Mouse (Mus musculus) spleen, adult 2 months (tissue): ENCODE data around the gene Olfr1260. TPM values are rescaled to one million over a fixed set of nuclear protein-coding genes. Genes with fewer than 3 reads are reported as not detected.

Experiments
- DNase-seq, 2 experiments: peaks; one replicate each; pipeline versions ENCODE4 v3.0.0 to v3.0.0-alpha.2; 2012 to 2021; ENCODE audit warnings: low spot score in 2 of 2, low read depth in 1 of 2
- H3K27ac ChIP-seq: fragments of 200-500 bp; 2 replicates; pipeline ENCODE4 v1.5.1; 2012; ENCODE audit warnings: low read length, inconsistent platforms; ENCODE audit not compliant: insufficient read depth
- H3K27me3 ChIP-seq: fragments of 200-500 bp; 2 replicates; pipeline ENCODE4 v1.6.1; 2012; ENCODE audit warnings: mild to moderate bottlenecking, moderate library complexity, low read length, inconsistent platforms; ENCODE audit not compliant: control insufficient read depth, insufficient read depth
- H3K36me3 ChIP-seq: fragments of 200-500 bp; 2 replicates; pipeline ENCODE4 v1.6.1; 2012; ENCODE audit warnings: mild to moderate bottlenecking, low read length, inconsistent platforms; ENCODE audit not compliant: control insufficient read depth, insufficient read depth
- H3K4me1 ChIP-seq: fragments of 200-500 bp; 2 replicates; pipeline ENCODE4 v1.6.1; 2011; ENCODE audit warnings: inconsistent platforms; ENCODE audit not compliant: control insufficient read depth, insufficient read depth, insufficient read length
- H3K4me3 ChIP-seq: fragments of 200-500 bp; 2 replicates; pipeline ENCODE4 v1.5.1; 2011; ENCODE audit warnings: mild to moderate bottlenecking, inconsistent platforms; ENCODE audit not compliant: insufficient read depth, insufficient read length; ENCODE audit errors: extremely low read depth
- CTCF ChIP-seq: fragments of 200-500 bp; IDR thresholded peaks from 2 replicates; pipeline ENCODE4 v1.5.1; 2011; ENCODE audit warnings: mild to moderate bottlenecking, inconsistent platforms; ENCODE audit not compliant: insufficient read depth, insufficient read length, insufficient replicate concordance; ENCODE audit errors: extremely low read depth
- POLR2A ChIP-seq: fragments of 200-500 bp; IDR thresholded peaks from 2 replicates; pipeline ENCODE4 v1.6.1; 2011; ENCODE audit warnings: low read depth, low read length, inconsistent platforms
- WGBS: fragments of 180-500 bp; shearing (Covaris S2); methylation state at CpG from one replicate; pipeline ENCODE4 v1.1.7; 2018; 5-methylcytosine and 5-hydroxymethylcytosine counted together
- polyA plus RNA-seq: library from polyadenylated mRNA; depleted of rRNA; stranded (reverse); fragments of >200 nt; gene quantifications from 2 replicates; pipeline ENCODE4 v1.2.3, GENCODE M21; 2012; rRNA removed

The Olfr1260 gene
- polyA plus RNA-seq: not detected in 2 replicates

- H3K27me3 ChIP-seq: no peaks in the 10 kb centered on the region
- TF ChIP-seq CTCF (no peak), POLR2A (no peak)
- H3K27ac ChIP-seq: no peak within 1 kb of the TSS
- WGBS: 66% methylated on average over 2 of the region's 2 CpGs
- no peaks in the 10 kb centered on the region for H3K4me1 ChIP-seq
- H3K36me3 ChIP-seq: no peaks in the 10 kb centered on the region
- no peak within 1 kb of the TSS for H3K4me3 ChIP-seq
- DNase-seq: no peak
These were observed at the start of gene Olfr1260 for GRCm38 (mm10) chr2:89974184-89974583. Olfr1260 (plus strand) TSS chr2:89974340.

GRCm38 (mm10) chr2:89927009-89927408 is 47.1 kb upstream of the Olfr1260 start, which contains the start of gene Olfr1258:
Olfr1258 (plus strand) TSS chr2:89927309.
- Histone ChIP-seq H3K27me3 (no peaks in the 10 kb centered on the region), H3K4me3 (no peak within 1 kb of the TSS), H3K27ac (no peak within 1 kb of the TSS), H3K36me3 (no peaks in the 10 kb centered on the region), H3K4me1 (no peaks in the 10 kb centered on the region)
- no peak for DNase-seq
- TF ChIP-seq CTCF (no peak), POLR2A (no peak)

- WGBS: 84% methylated on average over 5 of the region's 5 CpGs
- Histone ChIP-seq H3K36me3 (no peaks in the 10 kb centered on the region), H3K27ac (no peak within 1 kb of the TSS), H3K4me1 (no peaks in the 10 kb centered on the region), H3K4me3 (no peak within 1 kb of the TSS), H3K27me3 (no peaks in the 10 kb centered on the region)
- TF ChIP-seq CTCF: no peak
- TF ChIP-seq POLR2A: no peak
- no peak for DNase-seq
These were observed 25.6 kb upstream of the Olfr1260 start, which contains the start of gene Olfr1259 for GRCm38 (mm10) chr2:89948564-89948963. Olfr1259 (minus strand) TSS chr2:89948664.

- 79% methylated on average over 2 of the region's 2 CpGs for WGBS
- Histone ChIP-seq H3K36me3 (no peaks in the 10 kb centered on the region), H3K27me3 (no peaks in the 10 kb centered on the region), H3K27ac (no peak overlapping the region), H3K4me3 (no peak overlapping the region), H3K4me1 (no peaks in the 10 kb centered on the region)
- TF ChIP-seq POLR2A: no peak
- no peak for TF ChIP-seq CTCF
- no peak for DNase-seq
These were observed 3.6 kb downstream of the Olfr1260 start for GRCm38 (mm10) chr2:89977709-89978108.

GRCm38 (mm10) chr2:89990921-89991320 is 16.8 kb downstream of the Olfr1260 start, which contains the start of gene Olfr1261:
Olfr1261 (plus strand) TSS chr2:89991221.
- Histone ChIP-seq H3K27ac (no peak within 1 kb of the TSS), H3K4me1 (no peaks in the 10 kb centered on the region), H3K27me3 (no peaks in the 10 kb centered on the region), H3K4me3 (no peak within 1 kb of the TSS), H3K36me3 (no peaks in the 10 kb centered on the region)
- DNase-seq: no peak
- TF ChIP-seq CTCF (no peak), POLR2A (no peak)

- Histone ChIP-seq H3K4me1 (no peaks in the 10 kb centered on the region), H3K36me3 (no peaks in the 10 kb centered on the region), H3K4me3 (no peak within 1 kb of the TSS), H3K27ac (no peak within 1 kb of the TSS), H3K27me3 (no peaks in the 10 kb centered on the region)
- TF ChIP-seq POLR2A: no peak
- TF ChIP-seq CTCF: no peak
- no peak for DNase-seq
These were observed 25.7 kb downstream of the Olfr1260 start, which contains the start of gene Olfr1262 for GRCm38 (mm10) chr2:89999845-90000244. Olfr1262 (plus strand) TSS chr2:90000145.

GRCm38 (mm10) chr2:90011831-90012230 is 37.7 kb downstream of the Olfr1260 start, which contains the start of gene Olfr1263:
Olfr1263 (plus strand) TSS chr2:90012131.
- Histone ChIP-seq H3K4me3 (no peak within 1 kb of the TSS), H3K36me3 (no peaks in the 10 kb centered on the region), H3K4me1 (no peaks in the 10 kb centered on the region), H3K27me3 (no peaks in the 10 kb centered on the region), H3K27ac (no peak within 1 kb of the TSS)
- WGBS: 91% methylated on average over 2 of the region's 2 CpGs
- no peak for DNase-seq
- TF ChIP-seq CTCF (no peak), POLR2A (no peak)
